Mouse (Mus musculus): Measurements from ENCODE around the gene Pheta1.

Pheta1 gene

GRCm38 (mm10) chr5:121848743-121849142 is at the start of gene Pheta1:
Gene Pheta1 (plus strand): TSS chr5:121848984.
- peak; percentile 93 for DNase-seq (ENCODE audit: low read depth)

- no peak for DNase-seq (ENCODE audit: low read depth)
These were observed 41.6 kb upstream of the Pheta1 start for GRCm38 (mm10) chr5:121807186-121807585.

GRCm38 (mm10) chr5:121808202-121808601 is 40.6 kb upstream of the Pheta1 start:
- DNase-seq (ENCODE audit: low read depth): no peak

DNA sequence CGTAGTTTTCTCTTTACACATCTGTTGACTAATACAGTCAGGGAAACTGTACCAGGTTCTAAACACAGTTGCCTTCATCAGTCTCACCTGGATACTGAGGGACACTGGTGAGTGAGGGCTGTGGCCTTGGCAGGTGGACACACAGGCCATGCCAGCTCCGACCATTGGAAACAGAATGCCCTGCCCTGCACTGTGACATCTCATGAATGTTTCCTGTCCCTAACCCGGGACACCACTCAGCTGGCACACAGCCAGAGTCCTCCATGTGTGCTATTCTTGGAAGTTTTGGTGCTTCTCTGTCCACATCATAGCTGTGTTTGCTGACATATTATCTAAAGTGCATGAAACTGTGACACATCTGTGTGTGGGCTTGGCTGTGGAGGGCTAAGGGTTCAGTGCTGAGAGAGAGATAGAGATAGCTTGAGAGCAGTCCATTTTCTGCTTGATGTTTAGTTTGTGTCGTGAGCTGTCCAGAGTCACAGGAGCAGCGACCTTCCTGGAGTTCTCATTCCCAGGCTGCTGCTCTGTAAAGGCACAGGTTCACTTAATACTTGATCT is 39.0 kb upstream of the Pheta1 start:
- DNase-seq (ENCODE audit: low read depth): no peak

GRCm38 (mm10) chr5:121810331-121811151 is 38.2 kb upstream of the Pheta1 start:
- no peak for DNase-seq (ENCODE audit: low read depth)

GRCm38 (mm10) chr5:121811485-121811931 is 37.3 kb upstream of the Pheta1 start:
- DNase-seq (ENCODE audit: low read depth): peak; percentile 38

GRCm38 (mm10) chr5:121812526-121813243 is 36.1 kb upstream of the Pheta1 start:
- DNase-seq (ENCODE audit: low read depth): peak; percentile 46

DNA sequence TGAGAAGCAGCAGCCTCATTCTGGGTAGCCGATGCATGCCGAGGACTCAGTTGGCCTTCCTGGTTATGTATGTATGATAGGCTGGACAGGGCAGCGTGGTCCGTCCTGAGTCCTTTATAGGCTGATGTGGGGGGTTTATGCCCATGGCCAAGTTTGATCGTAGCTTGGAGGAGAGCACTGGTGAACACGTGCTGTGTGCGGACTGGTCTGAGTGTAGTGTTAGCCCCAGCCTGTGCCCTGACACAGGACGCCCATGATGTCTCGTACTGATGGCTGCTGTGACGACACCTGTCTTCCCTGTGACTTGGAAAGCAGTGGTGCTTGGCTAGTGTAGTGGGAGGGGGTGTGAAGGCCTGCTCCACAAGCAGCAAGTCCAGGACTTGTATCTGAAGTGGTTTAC is 35.0 kb upstream of the Pheta1 start:
- no peak for DNase-seq (ENCODE audit: low read depth)

DNA sequence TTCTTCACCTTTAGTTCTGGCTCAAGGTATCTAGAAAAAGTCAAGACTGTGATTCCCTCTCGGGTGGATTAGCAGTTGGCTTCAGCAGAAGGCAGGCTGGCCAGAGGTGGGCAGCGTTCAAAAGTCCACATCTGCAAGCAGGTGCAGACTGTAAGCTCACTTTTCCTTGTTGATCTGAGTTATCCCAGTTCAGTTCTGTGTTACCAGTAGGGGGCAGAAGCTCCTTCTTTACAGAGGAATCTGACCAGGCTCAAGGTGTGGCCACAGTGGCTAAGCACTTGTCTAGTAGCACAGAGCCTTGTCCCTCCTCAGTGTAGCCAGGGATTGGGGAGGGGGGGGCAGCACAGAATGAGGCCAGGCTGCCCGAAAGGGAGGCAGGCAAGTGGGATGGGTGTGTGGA is 33.7 kb upstream of the Pheta1 start:
- peak; percentile 63 for DNase-seq (ENCODE audit: low read depth)

- no peak for DNase-seq (ENCODE audit: low read depth)
These were observed 32.9 kb upstream of the Pheta1 start for GRCm38 (mm10) chr5:121815867-121816380.

GRCm38 (mm10) chr5:121816611-121817010 is 32.2 kb upstream of the Pheta1 start:
- no peak for DNase-seq (ENCODE audit: low read depth)

DNA sequence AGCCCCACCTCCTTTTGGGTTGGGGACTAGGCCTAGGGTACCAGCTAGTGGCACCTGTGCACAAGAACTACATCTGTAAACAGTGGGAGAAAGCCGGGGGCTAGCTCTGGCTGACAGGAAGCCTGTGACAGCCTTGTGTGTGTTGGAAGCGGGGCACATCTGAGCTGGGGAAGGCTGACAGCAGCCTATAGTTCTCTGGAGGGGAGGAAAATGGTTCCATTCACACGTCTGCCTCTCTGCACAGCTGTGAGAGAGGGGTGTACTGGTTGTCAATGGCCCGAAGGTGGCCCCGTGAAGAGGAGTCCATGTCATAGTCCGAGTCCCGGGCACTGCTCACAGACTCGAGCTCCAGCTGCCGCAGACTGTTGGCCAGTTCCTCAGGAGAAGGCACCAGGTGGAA is 31.2 kb upstream of the Pheta1 start:
- no peak for DNase-seq (ENCODE audit: low read depth)

DNA sequence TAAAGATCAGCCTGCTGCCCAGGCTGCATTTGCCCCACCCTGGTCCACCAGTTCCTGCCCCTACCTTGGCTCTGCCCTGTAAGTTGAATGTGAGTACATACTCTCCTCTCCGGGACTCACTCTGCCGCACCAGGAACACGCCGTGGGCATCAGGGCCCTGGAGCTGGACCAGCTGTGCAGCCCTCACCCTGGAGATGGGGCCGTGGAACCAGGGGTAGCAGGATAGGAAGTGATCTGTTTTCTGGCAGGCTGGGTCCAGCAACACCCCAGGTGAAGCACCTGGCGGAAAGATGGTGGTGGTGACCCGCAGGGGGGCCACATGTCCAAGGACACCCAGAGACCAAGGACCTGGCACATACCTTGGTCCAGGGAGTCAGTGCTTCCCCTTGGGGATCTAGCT is 30.4 kb upstream of the Pheta1 start:
- DNase-seq (ENCODE audit: low read depth): no peak

- DNase-seq (ENCODE audit: low read depth): no peak
These were observed 29.9 kb upstream of the Pheta1 start for GRCm38 (mm10) chr5:121818862-121819261.

GRCm38 (mm10) chr5:121819559-121819958 is 29.2 kb upstream of the Pheta1 start:
- peak; percentile 35 for DNase-seq (ENCODE audit: low read depth)

DNA sequence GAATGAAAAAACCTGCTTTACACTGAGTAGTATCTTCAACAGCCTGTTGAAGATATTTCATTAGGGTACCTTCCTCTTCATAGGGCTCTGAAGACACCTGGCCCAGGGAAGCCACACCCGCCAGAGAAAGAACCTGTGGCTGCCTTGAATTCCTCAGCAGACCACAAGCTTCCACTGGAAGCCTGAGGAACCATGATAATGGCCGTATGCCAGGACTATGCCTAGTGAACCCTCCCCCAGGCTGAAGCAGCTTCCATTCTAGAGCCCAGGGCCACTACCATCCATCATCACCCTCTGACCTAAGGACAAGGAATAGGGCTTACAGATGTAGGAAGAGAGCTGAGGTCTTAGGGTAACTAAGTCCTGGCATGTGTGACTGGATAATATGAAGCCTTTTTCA is 28.6 kb upstream of the Pheta1 start:
- DNase-seq (ENCODE audit: low read depth): no peak

- DNase-seq (ENCODE audit: low read depth): no peak
These were observed 28.1 kb upstream of the Pheta1 start for GRCm38 (mm10) chr5:121820657-121821056.

- no peak for DNase-seq (ENCODE audit: low read depth)
These were observed 27.7 kb upstream of the Pheta1 start for GRCm38 (mm10) chr5:121821116-121821515.

GRCm38 (mm10) chr5:121821552-121821951 is 27.2 kb upstream of the Pheta1 start:
- no peak for DNase-seq (ENCODE audit: low read depth)

GRCm38 (mm10) chr5:121822786-121823505 is 25.8 kb upstream of the Pheta1 start:
- no peak for DNase-seq (ENCODE audit: low read depth)

- DNase-seq (ENCODE audit: low read depth): no peak
These were observed 25.1 kb upstream of the Pheta1 start for GRCm38 (mm10) chr5:121823668-121824067.

GRCm38 (mm10) chr5:121824121-121824520 is 24.7 kb upstream of the Pheta1 start:
- no peak for DNase-seq (ENCODE audit: low read depth)

Measured in induced T-regulatory cell, adult 2 months (primary cell).